Mouse (Mus musculus) megakaryocyte, embryonic 14.5 days (primary cell): ENCODE data around the gene Cfh.

Source experiments
- FLI1 ChIP-seq: IDR thresholded peaks from 2 replicates; pipeline ENCODE4 v1.6.1; 2012; ENCODE audit warnings: low read length, inconsistent platforms, mixed read lengths
- GATA1 ChIP-seq: IDR thresholded peaks from 3 replicates; pipeline ENCODE4 v1.6.1; 2012; ENCODE audit warnings: mixed read lengths, low read length, inconsistent platforms, borderline replicate concordance

GRCm38 (mm10) chr1:140175442-140175841, 8.1 kb downstream of the Cfh start:
- TF ChIP-seq GATA1 (no peak), FLI1 (no peak)
